ENCODE assay signal across 15 mouse cellular contexts in the genomic region with DNA sequence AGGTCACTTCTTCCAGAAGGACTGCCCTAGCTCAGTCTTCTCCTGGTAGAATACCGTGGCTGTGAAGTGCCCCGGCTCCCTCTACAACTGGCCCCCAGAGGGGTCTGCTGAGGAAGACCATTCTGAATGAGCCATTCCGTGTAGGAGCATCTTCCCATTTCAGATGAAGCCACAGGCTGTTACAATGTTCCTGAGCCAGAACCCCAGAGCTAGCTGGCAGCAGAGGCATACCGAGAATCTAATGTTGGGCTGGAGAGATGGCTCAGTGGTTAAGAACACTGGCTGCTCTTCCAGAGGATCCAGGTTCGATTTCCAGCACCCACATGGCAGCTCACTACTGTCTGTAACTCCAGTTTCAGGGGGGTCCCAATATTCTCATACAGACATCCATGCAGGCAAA.
"Had no signal": no experiment of that assay in that cellular context is flagged by ENCODE, and none has a peak within 500 bp of the region (broad histone marks: within the 10 kb centered on the region; RNA-seq: fewer than 3 reads in every experiment).

No protein-coding gene starts in this region.

- DNase-seq: cerebellum, adult 8-10 months; cerebellum, adult 9-10 months; cerebellum, adult 9-11 months; cerebellum, postnatal 25 days; cerebellum, postnatal 36 days; embryo, embryonic 11 days; forebrain, postnatal 0 days; gastrocnemius, adult 2 months; gastrocnemius, postnatal 10 days; gastrocnemius, postnatal 14 days; gastrocnemius, postnatal 25 days; gastrocnemius, postnatal 36 days; heart, adult 11 months; heart, adult 18-20 months; heart, adult 2 months had no signal
